8 mouse cellular contexts compared by ENCODE assay signal in genomic region chr10:118869591-118870001, GRCm38 (mm10). TPM values are rescaled to one million over a fixed set of nuclear protein-coding genes. Genes with fewer than 3 reads are reported as not detected.
DNase-seq lines count a peak whose midpoint lies in the region; ATAC-seq and TF ChIP-seq lines count a peak whose summit lies in the region.

No protein-coding gene starts in this region.

- intact Hi-C loops in heart, postnatal 25 days (cut with DNase I): loop anchor here (2.0 to 5.0 kb wide), 4 partner anchors 57 to 373 kb away; partner anchors contain the start of gene Cand1

- no peak for TF ChIP-seq CTCF in E14TG2a.4 (conservative IDR thresholded peaks at IDR 0.05; ENCODE audit: low read length)
- no peak for TF ChIP-seq CTCF in lung, embryonic 14.5 days (IDR thresholded peaks at IDR 0.05; ENCODE audit: low read depth)

- ATAC-seq in forebrain, embryonic 15.5 days (replicated peaks): peak; percentile 52
- ATAC-seq in lung, embryonic 14.5 days (ENCODE audit: insufficient read depth): peak; percentile 74

- no peaks in the 10 kb centered on the region for H3K36me3 ChIP-seq in E14TG2a.4 (ENCODE audit: insufficient read depth, low read length)
- H3K36me3 ChIP-seq in forebrain, embryonic 15.5 days: peaks cover under 1% of the 10 kb centered on the region; the same call in 1 of the 2 replicates
- H3K36me3 ChIP-seq in lung, embryonic 14.5 days (ENCODE audit: insufficient read depth): peaks cover 10% of the 10 kb centered on the region

- H3K9me3 ChIP-seq in E14TG2a.4 (ENCODE audit: low read length): peaks cover 11% of the 10 kb centered on the region
- no peaks in the 10 kb centered on the region for H3K9me3 ChIP-seq in forebrain, embryonic 15.5 days
- no peaks in the 10 kb centered on the region for H3K9me3 ChIP-seq in lung, embryonic 14.5 days (ENCODE audit: low read depth, low read length)

- peaks cover 25% of the 10 kb centered on the region for H3K4me1 ChIP-seq in E14TG2a.4 (replicated peaks; ENCODE audit: low read depth, low read length)
- peaks cover 40% of the 10 kb centered on the region for H3K4me1 ChIP-seq in forebrain, embryonic 15.5 days
- H3K4me1 ChIP-seq in lung, embryonic 14.5 days (ENCODE audit: insufficient read depth): peaks cover 17% of the 10 kb centered on the region

- peak; percentile 64 for DNase-seq in c-Kit-positive CD71-negative TER-119-negative erythroid progenitor cells, embryonic 14.5 days (ENCODE audit: low read depth)
- DNase-seq in heart, postnatal 25 days (ENCODE audit: low spot score): peak; percentile 71
- DNase-seq in layer of hippocampus, adult 18-20 months (ENCODE audit: low spot score in 2 of 2): peak; percentile 45 to 51
- DNase-seq in lung, embryonic 14.5 days: peak; percentile 81
- DNase-seq in ovary, adult 18-20 months (ENCODE audit: low spot score): peak; percentile 51
- DNase-seq in thymus, postnatal 10 days (ENCODE audit: low spot score in 2 of 2): peak; percentile 56 to 57

- peak overlapping the region; percentile 96 for H3K27ac ChIP-seq in forebrain, embryonic 15.5 days (replicated peaks)
- H3K27ac ChIP-seq in lung, embryonic 14.5 days (ENCODE audit: low read depth): peak overlapping the region; percentile 90

- under 1% methylated on average over 16 of the region's 16 CpGs for WGBS in forebrain, embryonic 15.5 days
- WGBS in lung, embryonic 14.5 days: under 1% methylated on average over 16 of the region's 16 CpGs

- H3K27me3 ChIP-seq in E14TG2a.4 (ENCODE audit: insufficient read depth, low read length): peaks cover 22% of the 10 kb centered on the region
- H3K27me3 ChIP-seq in forebrain, embryonic 15.5 days: no peaks in the 10 kb centered on the region
- no peaks in the 10 kb centered on the region for H3K27me3 ChIP-seq in lung, embryonic 14.5 days (ENCODE audit: insufficient read depth, low read length)

- peak overlapping the region; percentile 93 for H3K4me2 ChIP-seq in forebrain, embryonic 15.5 days (replicated peaks)
- peak overlapping the region; percentile 98 for H3K4me2 ChIP-seq in lung, embryonic 14.5 days

- H3K4me3 ChIP-seq in E14TG2a.4 (replicated peaks; ENCODE audit: low read length): peak overlapping the region; percentile 83
- H3K4me3 ChIP-seq in forebrain, embryonic 15.5 days: peak overlapping the region; percentile 91
- peak overlapping the region; percentile 96 for H3K4me3 ChIP-seq in lung, embryonic 14.5 days (ENCODE audit: low read depth, low read length)

- H3K9ac ChIP-seq in forebrain, embryonic 15.5 days (replicated peaks): peak overlapping the region; percentile 97
- peak overlapping the region; percentile 63 for H3K9ac ChIP-seq in lung, embryonic 14.5 days

RNA-seq across cellular contexts. Expression of gene Dyrk2, which starts 0.4 kb away (rescaled TPM):
- polyA plus RNA-seq in forebrain, embryonic 15.5 days (2015; fragmentation: Nextera tagmentation; extraction: Ambion mirVana): 16.2 and 16.5 TPM in 2 replicates
- total RNA-seq in heart, postnatal 25 days (2021): 10 to 100 TPM; 39.7 to 43.6 TPM
- 10 to 100 TPM; 44.6 to 46.1 TPM for total RNA-seq in layer of hippocampus, adult 18-20 months (2021)
- polyA plus RNA-seq in lung, embryonic 14.5 days (2014; fragmentation: Nextera tagmentation; extraction: Ambion mirVana): 10.9 TPM in 2 replicates

Comparison
In these comparisons a context has a peak if more than half of its experiments do, and no peak if none do; other contexts are left out.
1. Peak in every context shown above with its lines: DNase-seq, ATAC-seq, H3K4me3 ChIP-seq and H3K27ac ChIP-seq.